Mouse (Mus musculus): ENCODE measurements around the gene Zmynd15.

Zmynd15 gene

DNA sequence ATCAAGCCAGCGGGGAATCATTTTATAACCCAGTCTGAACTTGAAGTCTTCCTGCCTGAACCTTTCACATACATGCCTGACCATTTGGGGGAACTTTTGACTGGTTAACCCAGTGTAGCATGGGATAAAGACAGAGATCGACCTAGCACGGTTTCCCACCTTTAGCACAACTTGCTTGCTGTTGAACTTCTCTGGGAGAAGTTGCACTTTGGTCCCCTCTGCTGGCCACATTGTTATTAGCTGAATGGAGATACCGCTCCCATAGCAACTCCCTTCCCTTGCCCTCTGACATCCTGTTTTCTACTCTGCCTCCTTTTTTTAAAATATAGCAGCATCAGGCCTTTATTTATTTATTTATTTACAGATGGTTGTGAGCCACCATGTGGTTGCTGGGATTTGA is 47.2 kb downstream of the Zmynd15 start:
- peak; percentile 77 for DNase-seq (ENCODE audit: low spot score)

DNA sequence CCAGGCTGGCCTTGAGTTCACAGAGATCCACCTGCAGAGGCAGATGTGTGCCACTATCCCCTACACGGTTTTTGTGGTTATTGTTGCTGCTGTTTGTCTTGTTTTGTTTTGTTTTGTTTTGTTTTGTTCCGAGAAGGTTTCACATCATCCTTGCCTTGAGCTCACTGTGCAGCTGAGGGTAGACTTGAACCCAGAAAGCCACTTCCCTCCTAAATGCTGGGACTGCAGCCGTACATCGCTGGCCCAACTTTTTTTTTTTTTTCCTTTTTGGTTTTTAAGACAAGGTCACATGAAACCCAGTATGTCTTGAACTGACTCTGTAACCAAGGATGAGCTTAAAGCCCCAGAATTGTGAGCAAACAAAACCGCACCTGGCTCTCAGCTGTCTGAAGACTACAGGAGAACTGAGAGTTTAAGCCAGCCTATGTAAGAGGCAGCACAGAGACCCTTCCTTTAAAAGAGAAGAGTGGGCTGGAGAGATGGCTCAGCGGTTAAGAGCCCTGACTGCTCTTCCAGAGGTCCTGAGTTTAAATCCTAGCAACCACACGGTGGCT is 47.8 kb downstream of the Zmynd15 start:
- no peak for DNase-seq (ENCODE audit: low spot score)

DNA sequence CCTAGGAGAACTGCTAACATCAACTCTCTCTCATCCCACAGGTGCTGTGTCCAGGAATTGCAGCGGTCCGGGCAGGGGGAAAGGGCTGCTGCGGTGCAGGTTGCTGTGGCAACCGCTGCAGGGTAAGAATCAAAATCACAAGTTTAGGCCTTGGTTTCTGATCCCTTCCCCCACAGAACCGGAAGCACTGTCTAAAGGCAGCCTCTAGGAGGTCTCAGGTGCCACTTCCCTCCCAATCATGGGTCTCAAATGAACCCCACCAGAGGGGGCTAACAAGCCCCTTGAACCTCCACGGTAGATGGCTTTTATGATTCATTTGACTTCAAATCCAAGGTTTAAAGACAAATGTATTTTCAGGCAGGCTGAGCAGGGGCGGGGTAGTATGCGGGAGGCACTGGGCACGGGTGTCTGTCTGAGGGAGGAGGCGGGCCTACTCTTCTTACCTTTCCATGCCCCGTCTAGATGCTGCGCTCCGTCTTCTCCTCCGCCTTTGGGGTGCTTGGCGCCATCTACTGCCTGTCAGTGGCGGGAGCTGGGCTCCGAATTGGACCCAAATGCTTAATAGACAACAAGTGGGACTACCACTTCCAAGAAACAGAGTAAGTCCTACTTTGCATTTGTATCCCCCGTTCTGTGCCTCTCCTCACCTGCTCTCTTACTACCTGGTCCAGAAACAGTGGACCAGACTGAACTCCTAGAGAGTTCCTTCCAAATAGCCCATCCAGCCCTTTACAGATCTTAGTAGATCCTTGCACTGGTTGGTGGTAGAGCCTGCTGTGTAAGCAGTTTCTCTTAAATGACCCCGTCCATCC is 50.7 kb downstream of the Zmynd15 start:
- DNase-seq (ENCODE audit: low spot score): peak; percentile 61

DNA sequence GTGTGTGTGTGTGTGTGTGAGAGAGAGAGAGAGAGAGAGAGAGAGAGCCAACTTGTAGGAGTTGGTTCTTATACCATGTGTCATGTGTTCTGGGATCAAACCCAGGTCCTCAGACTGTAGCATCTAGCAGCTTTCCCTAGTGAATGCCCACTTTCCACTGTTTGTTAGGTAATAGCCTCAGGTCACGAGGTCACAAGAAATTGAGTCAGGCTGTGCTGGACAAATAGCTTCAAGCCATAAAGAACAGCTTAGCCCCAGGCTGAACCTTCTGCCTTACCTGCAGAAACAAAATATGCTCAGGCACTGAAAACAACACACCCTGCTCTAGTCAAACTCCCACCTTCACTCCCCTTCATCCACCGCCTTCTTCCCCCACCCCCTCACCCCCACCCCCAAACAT is 52.0 kb downstream of the Zmynd15 start:
- no peak for DNase-seq (ENCODE audit: low spot score)

DNA sequence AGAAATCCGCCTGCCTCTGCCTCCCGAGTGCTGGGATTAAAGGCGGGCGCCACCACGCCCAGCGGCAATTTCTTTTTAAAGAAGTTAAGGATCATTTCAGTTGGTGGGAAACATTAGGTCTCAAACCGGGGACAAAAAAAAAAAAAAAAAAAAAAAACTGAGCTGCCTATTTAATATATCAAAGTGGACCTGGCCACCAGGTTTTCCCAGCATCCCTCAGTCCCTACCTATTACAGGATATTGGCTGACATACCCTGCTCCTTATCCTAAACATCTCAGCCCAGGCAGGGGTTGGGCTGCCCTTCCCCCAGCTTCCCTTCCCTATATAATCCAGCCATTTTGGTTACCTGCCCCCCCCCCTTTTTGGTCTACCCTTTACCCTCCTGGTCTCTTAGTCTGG is 52.6 kb downstream of the Zmynd15 start:
- no peak for DNase-seq (ENCODE audit: low spot score)

DNA sequence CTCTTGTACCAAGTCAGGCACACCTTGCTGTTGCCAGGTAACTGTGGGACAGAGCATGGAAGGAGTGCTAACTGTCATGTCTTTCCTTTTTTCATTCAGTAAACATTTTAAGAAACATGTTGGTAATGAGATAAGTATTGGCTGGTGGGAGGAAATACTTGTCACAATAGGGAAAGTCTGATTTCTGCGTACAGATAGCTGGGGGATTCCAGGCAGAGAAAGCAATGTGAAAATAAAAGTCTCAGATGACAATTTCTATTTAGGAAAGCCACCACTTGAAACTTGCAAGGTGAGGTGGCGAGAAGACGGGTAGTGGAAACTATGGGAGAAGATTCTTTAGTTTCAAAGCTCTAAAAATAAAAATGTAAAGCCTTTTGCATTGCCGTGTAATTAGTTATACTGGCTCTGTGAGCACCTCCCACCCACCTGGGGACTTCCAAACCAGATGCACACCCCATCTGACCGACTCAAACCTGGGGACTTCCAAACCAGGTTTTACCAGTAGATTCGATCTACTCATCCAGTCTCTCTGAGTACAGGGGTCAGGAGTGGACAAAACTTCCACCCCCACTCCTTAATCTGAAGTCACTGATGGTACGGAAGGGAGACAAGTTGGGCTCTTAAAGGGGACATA is 53.6 kb downstream of the Zmynd15 start:
- DNase-seq (ENCODE audit: low spot score): no peak

DNA sequence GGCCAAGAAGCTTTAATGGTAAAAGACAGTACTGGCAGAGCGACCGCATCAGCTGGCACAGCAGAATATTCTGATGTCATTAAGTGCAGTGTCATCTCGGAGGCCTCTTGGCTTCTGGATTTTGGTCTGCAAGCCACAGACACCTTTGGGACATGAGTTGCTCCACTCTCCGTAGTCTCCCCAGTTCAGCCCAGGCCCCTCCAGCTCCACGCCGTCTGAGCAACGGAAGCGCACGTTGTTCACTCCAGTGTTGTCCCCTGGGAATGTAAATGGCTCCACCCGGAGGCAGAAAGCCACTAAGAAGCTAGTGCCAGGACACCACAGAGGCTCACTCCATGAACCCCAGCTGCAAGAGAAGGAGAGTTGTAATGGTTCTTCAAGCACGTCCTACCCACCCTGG is 54.3 kb downstream of the Zmynd15 start:
- DNase-seq (ENCODE audit: low spot score): peak; percentile 26

DNA sequence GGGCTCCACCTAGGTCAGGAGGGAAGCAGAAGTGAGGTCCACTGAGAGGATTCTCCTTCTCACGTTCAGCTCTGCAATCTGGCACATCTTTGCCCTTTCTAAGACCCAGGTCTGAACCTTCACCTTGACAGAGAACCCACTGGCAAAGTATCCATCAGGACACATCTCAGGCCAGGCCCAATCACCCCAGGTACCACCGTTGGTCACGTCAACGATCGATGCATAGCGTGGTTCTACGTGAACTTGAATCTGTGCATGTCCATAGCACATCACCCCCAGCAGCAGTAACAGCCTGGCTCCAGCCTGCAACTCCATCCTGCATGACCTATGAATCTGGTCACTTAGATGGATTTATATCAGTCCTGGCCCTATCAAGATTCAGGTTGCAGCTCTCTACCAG is 55.1 kb downstream of the Zmynd15 start, which contains the start of gene Vmo1:
Gene Vmo1 (minus strand): TSS at position 329 of the 400 bp plus-strand sequence.
- DNase-seq (ENCODE audit: low spot score): no peak

Measured in retina, embryonic 14.5 days (tissue).